Mouse (Mus musculus): ENCODE data around the gene Fkbp1b. TPM values are rescaled to one million over a fixed set of nuclear protein-coding genes. Genes with fewer than 3 reads are reported as not detected.

Gene Fkbp1b
- total RNA-seq, 2 experiments from 2014 or later: 43.8 to 54.7 TPM

Other genes starting within 250 kb of the Fkbp1b start
- 10 to 100 TPM; 62.6 to 73.0 TPM for gene Itsn2, start 249.0 kb downstream of the Fkbp1b start, total RNA-seq (2021)
- not detected for gene Gm3625, start 248.7 kb downstream of the Fkbp1b start, total RNA-seq (2021)
- gene Fam228a, start 103.2 kb downstream of the Fkbp1b start, total RNA-seq (2021): 1 to 10 TPM; 1.6 to 3.0 TPM
- gene Pfn4, start 72.6 kb downstream of the Fkbp1b start, total RNA-seq (2021): 10 to 100 TPM; 10.5 to 13.7 TPM
- gene Fam228b, start 72.3 kb downstream of the Fkbp1b start, total RNA-seq (2021): 10 to 100 TPM; 18.8 to 21.8 TPM
- gene Sf3b6, start 24.0 kb downstream of the Fkbp1b start, total RNA-seq (2021): 100 to 1,000 TPM in 1 of 2 experiments, 10 to 100 TPM in 1; 82.3 to 103 TPM
- gene Wdcp, start 1.7 kb upstream of the Fkbp1b start, total RNA-seq (2021): 10 to 100 TPM; 10.8 to 12.9 TPM
- 1 to 10 TPM in 1 of 2 experiments, under 1 TPM in 1; 0.54 to 1.1 TPM for gene Mfsd2b, start 32.8 kb upstream of the Fkbp1b start, total RNA-seq (2021)
- gene Ubxn2a, start 66.1 kb upstream of the Fkbp1b start, total RNA-seq (2021): 10 to 100 TPM; 55.7 to 58.6 TPM
- 10 to 100 TPM; 26.5 to 34.2 TPM for gene Atad2b, start 75.8 kb upstream of the Fkbp1b start, total RNA-seq (2021)

Measured in left cerebral cortex, postnatal 36 days (tissue).